Mouse (Mus musculus) ES-E14 (cell line): Measurements from ENCODE around the gene Klhl23. TPM values are rescaled to one million over a fixed set of nuclear protein-coding genes. Genes with fewer than 3 reads are reported as not detected.
A peak's percentile ranks its signal among the peaks of the same experiment; 100 is the strongest.

ENCODE experiments used
- DNase-seq: peaks from one replicate; pipeline ENCODE4 v3.0.0-alpha.2; 2013; ENCODE audit warnings: low read depth, low spot score
- H3K27ac ChIP-seq: 2 replicates; pipeline ENCODE4 v1.5.1; 2012; ENCODE audit warnings: low read depth, mild to moderate bottlenecking, low read length, moderate library complexity, mixed read lengths; ENCODE audit not compliant: poor library complexity, insufficient read depth, severe bottlenecking
- H3K36me3 ChIP-seq: 2 replicates; pipeline ENCODE4 v1.6.1; 2012; ENCODE audit warnings: mild to moderate bottlenecking, low read length, moderate library complexity, mixed read lengths; ENCODE audit not compliant: control insufficient read depth, poor library complexity, insufficient read depth, severe bottlenecking
- H3K4me1 ChIP-seq, 2 experiments: fragments of 150-350 bp in 1 of 2; sonication (generic) in 1 of 2; 2 replicates each; pipeline ENCODE4 v1.6.1; 2012; ENCODE audit warnings: low read length in 2 of 2, mild to moderate bottlenecking in 1 of 2, mixed read lengths in 1 of 2; ENCODE audit not compliant: control insufficient read depth in 2 of 2, insufficient read depth in 2 of 2, poor library complexity in 1 of 2
- H3K4me3 ChIP-seq, 2 experiments: fragments of 150-350 bp in 1 of 2; sonication (generic) in 1 of 2; 2 replicates each; pipeline ENCODE4 v1.5.1; 2012; ENCODE audit warnings: low read length in 2 of 2, low read depth in 1 of 2, mild to moderate bottlenecking in 1 of 2, mixed read lengths in 1 of 2; ENCODE audit not compliant: insufficient read depth in 1 of 2, poor library complexity in 1 of 2, severe bottlenecking in 1 of 2
- H3K9ac ChIP-seq: 2 replicates; pipeline ENCODE4 v1.6.1; 2012; ENCODE audit warnings: low read depth, mild to moderate bottlenecking, low read length, mixed read lengths; ENCODE audit not compliant: poor library complexity, insufficient read depth, severe bottlenecking
- H3K9me3 ChIP-seq: fragments of 150-350 bp; sonication (generic); 2 replicates; pipeline ENCODE4 v1.6.1; 2012; ENCODE audit warnings: low read depth, mild to moderate bottlenecking, low read length; ENCODE audit not compliant: control insufficient read depth, insufficient read depth
- CHD2 ChIP-seq: IDR thresholded peaks from 2 replicates; pipeline ENCODE4 v1.6.1; 2014; ENCODE audit warnings: mild to moderate bottlenecking, low read depth, low read length, inconsistent platforms
- HCFC1 ChIP-seq: IDR thresholded peaks from 2 replicates; pipeline ENCODE4 v1.6.1; 2012; ENCODE audit warnings: low read length, inconsistent platforms, borderline replicate concordance; ENCODE audit not compliant: insufficient read depth
- MAFK ChIP-seq: IDR thresholded peaks from 2 replicates; pipeline ENCODE4 v1.6.1; 2014; ENCODE audit warnings: mild to moderate bottlenecking, low read depth, low read length, inconsistent platforms; ENCODE audit not compliant: insufficient read depth
- ZC3H11A ChIP-seq: IDR thresholded peaks from 2 replicates; pipeline ENCODE4 v1.6.1; 2012; ENCODE audit warnings: low read depth, mild to moderate bottlenecking, inconsistent platforms, low read length, borderline replicate concordance
- ZNF384 ChIP-seq: IDR thresholded peaks from 2 replicates; pipeline ENCODE4 v1.6.1; 2012; ENCODE audit warnings: low read depth, low read length, inconsistent platforms
- in situ Hi-C, 2 experiments: fragments of 600-800 bp; cut with MboI; formaldehyde crosslinking; loops; one replicate each; pipeline ENCODE4 v1.15.1; 2025; ENCODE audit warnings: low sequenced_read_pairs in 2 of 2, inconsistent platforms in 1 of 2; ENCODE audit not compliant: unreplicated experiment in 2 of 2
- total RNA-seq: library from RNA; depleted of rRNA; stranded (reverse); fragments of 300-350 nt; gene quantifications from 2 replicates; pipeline ENCODE4 v1.2.3, GENCODE M21; 2012

The Klhl23 gene
- total RNA-seq, 1 experiment, result 5.0 TPM

- in situ Hi-C loops, result loop anchor here in 1 of 2 experiments (10.0 kb wide), 1 partner anchor 154 kb away; no protein-coding TSS in a partner anchor
- H3K4me3 ChIP-seq, result peak overlapping the region; percentile 63 to 79
- no peak for DNase-seq
- H3K36me3 ChIP-seq, result no peaks in the 10 kb centered on the region
- H3K9ac ChIP-seq, result peak overlapping the region; percentile 66
- TF ChIP-seq ZC3H11A (no peak), CHD2 (no peak), ZNF384 (no peak), MAFK (no peak), HCFC1 (no peak)
- no peaks in the 10 kb centered on the region for H3K9me3 ChIP-seq
- no peak overlapping the region for H3K27ac ChIP-seq
- no peaks in the 10 kb centered on the region for H3K4me1 ChIP-seq
Measured at GRCm38 (mm10) chr2:69788974-69789373, 32.8 kb upstream of the Klhl23 start.

- H3K9me3 ChIP-seq, result no peaks in the 10 kb centered on the region
- H3K36me3 ChIP-seq, result no peaks in the 10 kb centered on the region
- H3K27ac ChIP-seq, result peak within 1 kb of the TSS; percentile 14; the same call in 1 of the 2 replicates
- peak; percentile 98 for DNase-seq
- in situ Hi-C loops, result loop anchor here in 1 of 2 experiments (10.0 kb wide), 1 partner anchor 155 kb away; no protein-coding TSS in a partner anchor
- H3K4me1 ChIP-seq, result no peaks in the 10 kb centered on the region
- peak within 1 kb of the TSS; percentile 79 to 88 for H3K4me3 ChIP-seq
- TF ChIP-seq HCFC1, result peak; percentile 37; the same call in 1 of the 2 replicates
- no peak for TF ChIP-seq CHD2
- H3K9ac ChIP-seq, result peak within 1 kb of the TSS; percentile 89
Measured at GRCm38 (mm10) chr2:69789429-69790069, 32.2 kb upstream of the Klhl23 start, which contains the start of the genes Ccdc173 and Phospho2. Gene Ccdc173, minus strand, starts transcription at chr2:69789575. Gene Phospho2, plus strand, starts transcription at chr2:69789623.

GRCm38 (mm10) chr2:69790285-69790684 is 31.5 kb upstream of the Klhl23 start:
- H3K9me3 ChIP-seq, result no peaks in the 10 kb centered on the region
- in situ Hi-C loops, result no loop called here
- no peaks in the 10 kb centered on the region for H3K4me1 ChIP-seq
- DNase-seq, result peak; percentile 94
- peak overlapping the region; percentile 79 to 88 for H3K4me3 ChIP-seq
- H3K27ac ChIP-seq, result no peak overlapping the region
- TF ChIP-seq HCFC1 (no peak), ZC3H11A (no peak; the same call in 1 of the 2 replicates), MAFK (no peak), ZNF384 (no peak), CHD2 (no peak)
- no peaks in the 10 kb centered on the region for H3K36me3 ChIP-seq
- no peak overlapping the region for H3K9ac ChIP-seq

DNA sequence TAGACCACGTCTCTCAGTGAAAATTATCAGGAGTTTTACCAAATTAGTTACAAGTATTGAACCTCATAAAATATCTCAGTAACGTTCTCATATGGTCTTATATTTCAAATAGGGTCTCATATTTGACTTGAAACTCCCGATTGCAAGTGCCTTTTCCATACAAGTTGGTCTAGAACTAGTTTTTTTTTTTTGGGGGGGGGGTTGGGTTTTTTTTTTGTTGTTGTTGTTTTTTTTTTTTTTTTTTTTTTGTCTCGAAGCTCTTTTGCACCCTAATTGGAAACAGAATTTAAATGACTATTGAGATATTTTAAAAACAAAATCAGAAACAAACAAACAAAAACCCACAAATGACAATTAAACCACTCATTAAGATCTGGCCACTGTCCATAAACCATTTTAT is 31.0 kb upstream of the Klhl23 start:
- H3K9ac ChIP-seq, result no peak overlapping the region
- no peak for DNase-seq
- in situ Hi-C loops, result no loop called here
- no peaks in the 10 kb centered on the region for H3K4me1 ChIP-seq
- no peak overlapping the region for H3K27ac ChIP-seq
- H3K36me3 ChIP-seq, result no peaks in the 10 kb centered on the region
- H3K9me3 ChIP-seq, result no peaks in the 10 kb centered on the region
- no peak overlapping the region for H3K4me3 ChIP-seq
- TF ChIP-seq CHD2 (no peak), ZNF384 (peak; percentile 13; the same call in 1 of the 2 replicates)
